ENCODE assay signal across 8 mouse cellular contexts in the genomic region with DNA sequence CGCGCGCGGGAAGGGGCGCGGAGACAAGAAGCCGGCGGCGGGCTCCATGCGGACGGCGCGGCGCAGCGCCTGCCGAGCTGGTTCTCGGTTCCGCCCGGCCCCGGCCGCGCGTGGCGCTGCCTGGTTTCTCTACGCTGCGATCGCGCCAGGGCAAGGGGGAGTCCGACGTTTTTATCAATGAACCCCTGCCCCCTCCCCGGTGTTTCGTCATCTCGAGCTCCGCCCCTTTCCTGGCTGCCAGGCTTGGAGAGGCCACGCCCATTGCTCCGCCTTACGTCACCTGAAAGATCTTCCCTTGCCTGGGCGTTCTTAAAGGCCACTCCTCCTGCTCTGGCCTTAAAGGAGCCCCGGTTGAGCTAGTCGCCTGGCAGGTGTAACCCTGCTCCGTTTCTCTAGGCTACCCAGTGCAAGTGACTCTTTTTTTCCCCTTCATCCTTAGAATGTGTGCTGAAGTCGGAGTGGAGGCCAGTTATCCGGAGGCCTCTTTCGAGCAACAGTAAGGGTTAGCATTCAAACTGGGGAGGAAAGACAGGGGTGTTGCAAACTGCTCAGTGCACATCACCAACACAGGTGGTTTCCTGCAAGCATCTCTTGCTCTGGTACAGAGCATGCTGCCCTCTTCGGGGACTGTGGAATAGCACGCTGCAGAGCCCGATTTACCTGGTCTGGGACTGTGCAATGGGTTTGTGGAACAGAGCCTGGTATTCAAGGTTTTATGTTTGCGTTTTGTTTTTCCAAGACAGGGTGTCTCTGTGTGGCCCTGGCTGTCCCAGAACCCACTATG. TPM values are rescaled to one million over a fixed set of nuclear protein-coding genes. Genes with fewer than 3 reads are reported as not detected.
DNase-seq lines count a peak whose midpoint lies in the region; ATAC-seq and TF ChIP-seq lines count a peak whose summit lies in the region.

A gene (minus strand): TSS at position 147 of the 784 bp plus-strand sequence.

- H3K27me3 ChIP-seq in MEL (ENCODE audit: control insufficient read depth in 1 of 2, insufficient read depth in 2 of 2, low read length in 2 of 2): no peaks in the 10 kb centered on the region
- no peaks in the 10 kb centered on the region for H3K27me3 ChIP-seq in cerebellum, adult 2 months (ENCODE audit: control insufficient read depth, insufficient read depth, low read length)
- H3K27me3 ChIP-seq in lung, embryonic 16.5 days (ENCODE audit: control insufficient read depth, insufficient read depth, low read depth, low read length): peaks cover 7% of the 10 kb centered on the region

- peak within 1 kb of the TSS; percentile 98 for H3K4me2 ChIP-seq in lung, embryonic 16.5 days (ENCODE audit: low read depth, low read length)

- no peak for TF ChIP-seq RAD21 in MEL (IDR thresholded peaks at IDR 0.05; ENCODE audit: low read depth, low read length)

- WGBS in cerebellum, adult 2 months: 2% methylated on average over 31 of the region's 48 CpGs
- 2% methylated on average over 37 of the region's 48 CpGs for WGBS in lung, embryonic 16.5 days

- peak; percentile 93 to 94 for ATAC-seq in hematopoietic stem cell, adult 5-6 weeks (replicated peaks in 1 of 2; ENCODE audit: insufficient read depth in 1 of 2, low FRiP score in 2 of 2, low TSS enrichment in 1 of 2, low read depth in 1 of 2, poor library complexity in 2 of 2, severe bottlenecking in 2 of 2)
- ATAC-seq in lung, embryonic 16.5 days (ENCODE audit: low read depth): peak; percentile 92

- H3K4me1 ChIP-seq in MEL (ENCODE audit: control insufficient read depth in 1 of 2, insufficient read depth in 2 of 2, low read length in 2 of 2): peaks cover 7 to 25% of the 10 kb centered on the region in 2 experiments
- no peaks in the 10 kb centered on the region; the same call in 1 of the 2 replicates for H3K4me1 ChIP-seq in cerebellum, adult 2 months (ENCODE audit: control insufficient read depth, insufficient read depth, low read length)
- peaks cover 12% of the 10 kb centered on the region for H3K4me1 ChIP-seq in lung, embryonic 16.5 days (replicated peaks; ENCODE audit: control insufficient read depth, insufficient read depth, low read length)

- TF ChIP-seq POLR2A in MEL (IDR thresholded peaks at IDR 0.05; ENCODE audit: control insufficient read depth in 1 of 2, insufficient read depth in 1 of 2, low read depth in 1 of 2, low read length in 2 of 2, poor library complexity in 1 of 2): peak; percentile 79 to 92; a peak in 3 of 4 replicates
- TF ChIP-seq POLR2A in cerebellum, adult 2 months (IDR thresholded peaks at IDR 0.05; ENCODE audit: borderline replicate concordance, insufficient read depth, low read length): peak; percentile 66; the same call in 1 of the 2 replicates

- H3K27ac ChIP-seq in MEL (ENCODE audit: control insufficient read depth, low read depth, low read length): 0 out of 2 replicates have a peak within 1 kb of the TSS, but pooled peaks have one; percentile 3
- H3K27ac ChIP-seq in cerebellum, adult 2 months (ENCODE audit: insufficient read depth, low read length): peak within 1 kb of the TSS; percentile 17
- H3K27ac ChIP-seq in lung, embryonic 16.5 days (ENCODE audit: low read length): 0 out of 2 replicates have a peak within 1 kb of the TSS, but pooled peaks have one; percentile 2

- peaks cover 9% of the 10 kb centered on the region for H3K79me2 ChIP-seq in MEL (ENCODE audit: control insufficient read depth, insufficient read depth, low read length, poor library complexity)

- H3K9ac ChIP-seq in MEL (ENCODE audit: control insufficient read depth, low read depth, low read length, poor library complexity, severe bottlenecking): peak within 1 kb of the TSS; percentile 91
- H3K9ac ChIP-seq in lung, embryonic 16.5 days (ENCODE audit: low read length): peak within 1 kb of the TSS; percentile 71

- peak; percentile 97 for DNase-seq in MEL (ENCODE audit: low read depth, low spot score)
- peak; percentile 97 to 99 for DNase-seq in cerebellum, adult 2 months
- peak; percentile 96 for DNase-seq in forelimb bud, embryonic 11.5 days (ENCODE audit: low read depth, low spot score)
- peak; percentile 97 for DNase-seq in layer of hippocampus, adult 9-10 months (ENCODE audit: low spot score)
- DNase-seq in ovary, postnatal 10 days (ENCODE audit: low spot score): peak; percentile 88
- DNase-seq in thymus, postnatal 10 days (ENCODE audit: low spot score in 2 of 2): peak; percentile 95 to 96

- H3K9me3 ChIP-seq in MEL (replicated peaks; ENCODE audit: insufficient read depth, low read length): no peaks in the 10 kb centered on the region
- H3K9me3 ChIP-seq in lung, embryonic 16.5 days (ENCODE audit: control insufficient read depth, low read length): no peaks in the 10 kb centered on the region

- TF ChIP-seq EP300 in MEL (IDR thresholded peaks at IDR 0.05; ENCODE audit: low read depth in 1 of 2, low read length in 2 of 2): peak in 1 of 2 experiments; percentile 12; a peak in 1 of 4 replicates

- TF ChIP-seq CTCF in MEL (IDR thresholded peaks at IDR 0.05 in 2 of 3, conservative IDR thresholded peaks at IDR 0.05 in 1 of 3; ENCODE audit: control insufficient read depth in 1 of 3, insufficient read depth in 1 of 3, low read depth in 2 of 3, low read length in 3 of 3, poor library complexity in 1 of 3, severe bottlenecking in 1 of 3): no peak
- no peak for TF ChIP-seq CTCF in cerebellum, adult 2 months (IDR thresholded peaks at IDR 0.05; ENCODE audit: borderline replicate concordance, insufficient read depth, low read depth, low read length)

- peak within 1 kb of the TSS; percentile 83 to 98 for H3K4me3 ChIP-seq in MEL (ENCODE audit: control insufficient read depth in 1 of 2, insufficient read depth in 1 of 2, low read depth in 2 of 2, low read length in 2 of 2)
- peak within 1 kb of the TSS; percentile 67 for H3K4me3 ChIP-seq in cerebellum, adult 2 months (replicated peaks; ENCODE audit: insufficient read depth, low read depth, low read length)
- H3K4me3 ChIP-seq in lung, embryonic 16.5 days (ENCODE audit: low read length): peak within 1 kb of the TSS; percentile 61

- H3K36me3 ChIP-seq in MEL (ENCODE audit: control insufficient read depth in 1 of 2, insufficient read depth in 2 of 2, low read length in 2 of 2): peaks cover 0 to 4% of the 10 kb centered on the region in 2 experiments; a peak in 2 of 4 replicates
- H3K36me3 ChIP-seq in lung, embryonic 16.5 days (ENCODE audit: control insufficient read depth, insufficient read depth, low read length): no peaks in the 10 kb centered on the region

TF ChIP-seq in MEL, 35 proteins besides CTCF, POLR2A, EP300 and RAD21:
- peak; percentile 56; the same call in 1 of the 2 replicates for TF ChIP-seq TCF12 (IDR thresholded peaks at IDR 0.05; ENCODE audit: low read depth, low read length)
- TF ChIP-seq MYC (IDR thresholded peaks at IDR 0.05; ENCODE audit: low read depth, low read length): 0 out of 2 replicates have a peak, but pooled peaks have one; percentile 19
- peak; percentile 91 for TF ChIP-seq NELFE (IDR thresholded peaks at IDR 0.05; ENCODE audit: low read depth, low read length)
- TF ChIP-seq KAT2A (conservative IDR thresholded peaks at IDR 0.05; ENCODE audit: low read depth, low read length): no peak
- TF ChIP-seq NRF1 (IDR thresholded peaks at IDR 0.05; ENCODE audit: insufficient read depth, low read depth, low read length, poor library complexity, severe bottlenecking): 0 out of 2 replicates have a peak, but pooled peaks have one; percentile 15
- no peak for TF ChIP-seq MAFK (IDR thresholded peaks at IDR 0.05; ENCODE audit: borderline replicate concordance, low read depth, low read length)
- peak; percentile 23; the same call in 1 of the 2 replicates for TF ChIP-seq GATA1 (IDR thresholded peaks at IDR 0.05; ENCODE audit: low read depth, low read length)
- TF ChIP-seq USF2 (IDR thresholded peaks at IDR 0.05; ENCODE audit: borderline replicate concordance in 1 of 2, insufficient read depth in 1 of 2, low read depth in 1 of 2, low read length in 2 of 2): no peak
- TF ChIP-seq MAZ (IDR thresholded peaks at IDR 0.05; ENCODE audit: low read depth, low read length): peak; percentile 86; the same call in 1 of the 2 replicates
- peak; percentile 70 for TF ChIP-seq HCFC1 (IDR thresholded peaks at IDR 0.05; ENCODE audit: low read depth, low read length)
- TF ChIP-seq SIN3A (IDR thresholded peaks at IDR 0.05; ENCODE audit: low read length): peak; percentile 83
- TF ChIP-seq SMC3 (IDR thresholded peaks at IDR 0.05; ENCODE audit: low read depth, low read length): no peak; the same call in 1 of the 2 replicates
- no peak for TF ChIP-seq UBTF (IDR thresholded peaks at IDR 0.05; ENCODE audit: borderline replicate concordance, insufficient read depth, low read depth, low read length)
- TF ChIP-seq ELF1 (IDR thresholded peaks at IDR 0.05; ENCODE audit: low read depth, low read length): 0 out of 2 replicates have a peak, but pooled peaks have one; percentile 34
- TF ChIP-seq ZC3H11A (IDR thresholded peaks at IDR 0.05; ENCODE audit: low read depth, low read length): no peak
- no peak for TF ChIP-seq MEF2A (IDR thresholded peaks at IDR 0.05; ENCODE audit: extremely low read depth, insufficient replicate concordance, low read depth, low read length, poor library complexity, severe bottlenecking)
- TF ChIP-seq MXI1 (IDR thresholded peaks at IDR 0.05; ENCODE audit: low read depth, low read length): peak; percentile 87
- peak; percentile 93 for TF ChIP-seq TBP (IDR thresholded peaks at IDR 0.05; ENCODE audit: low read depth, low read length)
- no peak for TF ChIP-seq CHD2 (IDR thresholded peaks at IDR 0.05; ENCODE audit: low read length)
- peak; percentile 76 for TF ChIP-seq ETS1 (IDR thresholded peaks at IDR 0.05; ENCODE audit: low read depth, low read length)
- peak; percentile 66; the same call in 1 of the 2 replicates for TF ChIP-seq POLR2AphosphoS2 (IDR thresholded peaks at IDR 0.05; ENCODE audit: low read length)
- TF ChIP-seq ZMIZ1 (IDR thresholded peaks at IDR 0.05; ENCODE audit: low read depth, low read length): peak; percentile 75; the same call in 1 of the 2 replicates
- no peak for TF ChIP-seq BHLHE40 (IDR thresholded peaks at IDR 0.05; ENCODE audit: borderline replicate concordance, low read depth, low read length)

RNA-seq across cellular contexts. Expression of the gene that starts here (rescaled TPM):
- 4.1 and 5.3 TPM in 2 replicates for total RNA-seq in MEL (2012; rRNA removed)
- 10 to 100 TPM in 1 of 2 experiments, not detected in 1; 13.8 TPM for polyA plus RNA-seq in MEL (2012; ENCODE audit: insufficient read depth in 1 of 2, insufficient read length in 2 of 2, low read depth in 1 of 2, low replicate concordance in 2 of 2, missing spikeins in 1 of 2)
- 11.2 and 13.6 TPM in 2 replicates for polyA plus RNA-seq in cerebellum, adult 2 months (2012; rRNA removed)
- 3.1 and 9.3 TPM in 2 replicates for total RNA-seq in hematopoietic stem cell, adult 5-6 weeks (2017)
- 3.0 and 3.2 TPM in 2 replicates for polyA plus RNA-seq in lung, embryonic 16.5 days (2015; fragmentation: Nextera tagmentation; extraction: Ambion mirVana)

Comparison
In these comparisons a context has a peak if more than half of its experiments do, and no peak if none do; other contexts are left out.
1. Peak in every context shown above with its lines: DNase-seq, ATAC-seq, H3K4me3 ChIP-seq and H3K27ac ChIP-seq.